Mouse (Mus musculus): ENCODE measurements around the gene Zfp444. TPM values are rescaled to one million over a fixed set of nuclear protein-coding genes. Genes with fewer than 3 reads are reported as not detected.

Zfp444 gene
- polyA plus RNA-seq, 1 experiment from 2014 or later: 66.2 TPM

GRCm38 (mm10) chr7:6143991-6144531 lies 28.0 kb upstream of the Zfp444 start:
- Histone ChIP-seq H3K4me1 (replicated peaks; ENCODE audit: insufficient read depth, low read length) (peaks cover 30% of the 10 kb centered on the region; the same call in 1 of the 2 replicates), H3K9me3 (replicated peaks; ENCODE audit: low read length) (no peaks in the 10 kb centered on the region), H3K4me3 (replicated peaks; ENCODE audit: low read depth, low read length) (no peak overlapping the region), H3K9ac (ENCODE audit: low read depth, low read length) (no peak overlapping the region), H3K27ac (no peak overlapping the region; the same call in 1 of the 2 replicates), H3K27me3 (ENCODE audit: insufficient read depth, low read length) (no peaks in the 10 kb centered on the region), H3K36me3 (ENCODE audit: insufficient read depth, low read length) (peaks cover 13% of the 10 kb centered on the region; the same call in 1 of the 2 replicates), H3K4me2 (ENCODE audit: low read length) (no peak overlapping the region)
- ATAC-seq (replicated peaks; ENCODE audit: low FRiP score, low read depth) (no peak), DNase-seq (ENCODE audit: low spot score) (no peak)
- TF ChIP-seq CTCF (IDR thresholded peaks at IDR 0.05; ENCODE audit: low read depth): no peak
- WGBS: 86% methylated on average over 2 of the region's 2 CpGs

DNA sequence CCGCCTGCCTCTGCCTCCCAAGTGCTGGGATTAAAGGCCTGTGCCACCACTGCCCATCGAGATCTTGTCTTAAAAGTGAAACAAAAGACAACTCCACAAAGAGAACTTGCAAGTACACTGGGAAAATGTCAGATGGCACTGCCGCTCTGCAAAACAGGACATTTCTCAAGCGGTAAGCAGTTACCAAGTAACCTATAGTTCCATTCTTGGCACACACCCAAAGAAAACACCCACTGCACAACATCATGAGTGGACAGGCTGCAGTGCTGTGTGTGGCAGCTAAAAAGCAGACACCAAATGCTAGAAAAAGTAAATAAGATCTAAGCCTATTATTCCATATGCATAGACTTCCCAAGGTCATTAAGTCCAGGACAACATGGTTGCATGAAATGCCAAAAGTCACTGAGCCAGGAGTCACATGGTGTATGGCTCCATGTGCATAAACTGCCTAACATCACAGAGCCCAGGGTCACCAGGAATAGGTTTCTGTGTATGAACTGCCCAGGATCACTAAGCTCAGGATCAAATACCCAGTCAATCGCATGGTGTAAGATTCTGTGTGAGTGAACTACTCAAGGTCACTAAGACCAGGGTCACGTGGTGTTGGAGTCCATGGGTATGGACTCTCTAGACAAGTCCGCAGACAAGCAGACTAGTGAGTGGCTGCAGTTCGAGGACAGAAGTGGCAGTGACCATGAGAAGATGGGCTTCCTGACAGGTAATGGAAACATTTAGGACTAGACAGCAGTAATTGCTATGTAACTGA lies 26.4 kb upstream of the Zfp444 start:
- Histone ChIP-seq H3K27me3 (ENCODE audit: insufficient read depth, low read length) (no peaks in the 10 kb centered on the region), H3K4me3 (replicated peaks; ENCODE audit: low read depth, low read length) (no peak overlapping the region), H3K4me1 (replicated peaks; ENCODE audit: insufficient read depth, low read length) (peaks cover 32% of the 10 kb centered on the region; the same call in 1 of the 2 replicates), H3K9ac (ENCODE audit: low read depth, low read length) (no peak overlapping the region), H3K36me3 (ENCODE audit: insufficient read depth, low read length) (peaks cover 9% of the 10 kb centered on the region; the same call in 1 of the 2 replicates), H3K27ac (peak overlapping the region; percentile 37), H3K4me2 (ENCODE audit: low read length) (no peak overlapping the region), H3K9me3 (replicated peaks; ENCODE audit: low read length) (no peaks in the 10 kb centered on the region)
- no peak for TF ChIP-seq CTCF (IDR thresholded peaks at IDR 0.05; ENCODE audit: low read depth)
- WGBS: 73% methylated on average over 8 of the region's 8 CpGs
- no peak for DNase-seq (ENCODE audit: low spot score)
- peak; percentile 19; the same call in 1 of the 2 replicates for ATAC-seq (replicated peaks; ENCODE audit: low FRiP score, low read depth)

GRCm38 (mm10) chr7:6146194-6146981 lies 25.6 kb upstream of the Zfp444 start:
- Histone ChIP-seq H3K4me3 (replicated peaks; ENCODE audit: low read depth, low read length) (no peak overlapping the region), H3K4me2 (ENCODE audit: low read length) (no peak overlapping the region; the same call in 1 of the 2 replicates), H3K36me3 (ENCODE audit: insufficient read depth, low read length) (peaks cover 7% of the 10 kb centered on the region; the same call in 1 of the 2 replicates), H3K27ac (peak overlapping the region; percentile 37), H3K4me1 (replicated peaks; ENCODE audit: insufficient read depth, low read length) (peaks cover 39% of the 10 kb centered on the region; the same call in 1 of the 2 replicates), H3K9ac (ENCODE audit: low read depth, low read length) (no peak overlapping the region), H3K27me3 (ENCODE audit: insufficient read depth, low read length) (no peaks in the 10 kb centered on the region), H3K9me3 (replicated peaks; ENCODE audit: low read length) (no peaks in the 10 kb centered on the region)
- WGBS: 61% methylated on average over 7 of the region's 7 CpGs
- no peak for TF ChIP-seq CTCF (IDR thresholded peaks at IDR 0.05; ENCODE audit: low read depth)
- DNase-seq (ENCODE audit: low spot score) (no peak), ATAC-seq (replicated peaks; ENCODE audit: low FRiP score, low read depth) (no peak)

DNA sequence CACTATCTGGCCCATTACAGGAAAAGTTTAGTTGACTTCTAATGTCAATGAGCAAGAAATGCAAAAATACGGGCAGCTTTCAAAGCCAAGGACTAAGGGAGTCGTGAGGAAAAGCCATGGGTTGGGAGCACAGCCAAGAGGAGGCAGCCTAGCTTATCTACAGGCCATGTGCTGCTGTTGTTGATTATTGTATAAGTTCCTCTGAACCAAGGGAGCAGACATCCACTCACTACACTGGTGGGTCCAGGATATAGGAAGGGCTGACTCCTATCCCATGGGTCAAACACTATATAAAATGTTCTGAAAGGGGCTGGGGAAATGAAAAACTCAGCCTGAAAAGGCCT lies 25.1 kb upstream of the Zfp444 start:
- H3K4me3 ChIP-seq (replicated peaks; ENCODE audit: low read depth, low read length): no peak overlapping the region
- no peaks in the 10 kb centered on the region for H3K9me3 ChIP-seq (replicated peaks; ENCODE audit: low read length)
- peaks cover 39% of the 10 kb centered on the region; the same call in 1 of the 2 replicates for H3K4me1 ChIP-seq (replicated peaks; ENCODE audit: insufficient read depth, low read length)
- peaks cover 2% of the 10 kb centered on the region; the same call in 1 of the 2 replicates for H3K36me3 ChIP-seq (ENCODE audit: insufficient read depth, low read length)
- no peaks in the 10 kb centered on the region for H3K27me3 ChIP-seq (ENCODE audit: insufficient read depth, low read length)
- 27% methylated on average over 2 of the region's 2 CpGs for WGBS
- no peak overlapping the region; the same call in 1 of the 2 replicates for H3K4me2 ChIP-seq (ENCODE audit: low read length)
- ATAC-seq (replicated peaks; ENCODE audit: low FRiP score, low read depth) (no peak), DNase-seq (ENCODE audit: low spot score) (no peak)
- TF ChIP-seq CTCF (IDR thresholded peaks at IDR 0.05; ENCODE audit: low read depth): no peak
- H3K9ac ChIP-seq (ENCODE audit: low read depth, low read length): no peak overlapping the region
- H3K27ac ChIP-seq: peak overlapping the region; percentile 37

DNA sequence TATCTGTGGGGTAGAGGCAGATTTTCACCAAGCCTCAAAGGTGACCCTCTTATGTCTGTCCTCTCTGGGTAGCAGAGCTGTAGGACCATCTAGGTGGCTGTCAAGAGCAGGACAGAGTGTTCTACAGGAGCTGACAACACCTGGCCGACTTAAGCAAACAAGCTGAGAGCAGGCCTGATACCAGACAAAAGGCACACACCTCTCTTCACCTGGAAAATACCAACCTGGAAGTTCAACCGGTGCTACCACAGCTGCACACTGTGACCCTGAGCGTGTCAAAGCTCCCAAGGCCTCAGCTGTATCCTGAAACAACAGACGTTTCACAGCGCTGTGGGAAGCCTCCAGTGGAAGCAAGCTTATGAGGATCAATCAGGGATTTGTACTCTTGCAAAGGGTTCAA lies 24.3 kb upstream of the Zfp444 start:
- DNase-seq (ENCODE audit: low spot score) (no peak), ATAC-seq (replicated peaks; ENCODE audit: low FRiP score, low read depth) (no peak)
- Histone ChIP-seq H3K27ac (peak overlapping the region; percentile 37), H3K4me3 (replicated peaks; ENCODE audit: low read depth, low read length) (no peak overlapping the region), H3K36me3 (ENCODE audit: insufficient read depth, low read length) (no peaks in the 10 kb centered on the region), H3K9ac (ENCODE audit: low read depth, low read length) (no peak overlapping the region), H3K4me1 (replicated peaks; ENCODE audit: insufficient read depth, low read length) (peaks cover 39% of the 10 kb centered on the region; the same call in 1 of the 2 replicates), H3K27me3 (ENCODE audit: insufficient read depth, low read length) (no peaks in the 10 kb centered on the region), H3K4me2 (ENCODE audit: low read length) (no peak overlapping the region), H3K9me3 (replicated peaks; ENCODE audit: low read length) (no peaks in the 10 kb centered on the region)
- no peak for TF ChIP-seq CTCF (IDR thresholded peaks at IDR 0.05; ENCODE audit: low read depth)
- 68% methylated on average over 5 of the region's 5 CpGs for WGBS

- no peak overlapping the region for H3K4me3 ChIP-seq (replicated peaks; ENCODE audit: low read depth, low read length)
- no peak overlapping the region for H3K9ac ChIP-seq (ENCODE audit: low read depth, low read length)
- no peaks in the 10 kb centered on the region for H3K27me3 ChIP-seq (ENCODE audit: insufficient read depth, low read length)
- no peaks in the 10 kb centered on the region for H3K36me3 ChIP-seq (ENCODE audit: insufficient read depth, low read length)
- H3K4me2 ChIP-seq (ENCODE audit: low read length): no peak overlapping the region
- H3K27ac ChIP-seq: no peak overlapping the region
- 94% methylated on average over 1 of the region's 1 CpGs for WGBS
- ATAC-seq (replicated peaks; ENCODE audit: low FRiP score, low read depth): no peak
- DNase-seq (ENCODE audit: low spot score): no peak
- H3K4me1 ChIP-seq (replicated peaks; ENCODE audit: insufficient read depth, low read length): peaks cover 40% of the 10 kb centered on the region
- no peak for TF ChIP-seq CTCF (IDR thresholded peaks at IDR 0.05; ENCODE audit: low read depth)
- H3K9me3 ChIP-seq (replicated peaks; ENCODE audit: low read length): no peaks in the 10 kb centered on the region
Observed at GRCm38 (mm10) chr7:6151266-6151665, 20.8 kb upstream of the Zfp444 start.
